Mouse (Mus musculus) adrenal gland, postnatal 14 days (tissue): ENCODE measurements around the gene Fam71e2. TPM values are rescaled to one million over a fixed set of nuclear protein-coding genes. Genes with fewer than 3 reads are reported as not detected.

Experiments
- DNase-seq: peaks from one replicate; pipeline ENCODE4 v3.0.0; 2021; ENCODE audit warnings: mixed read lengths
- total RNA-seq: library from RNA; stranded (reverse); gene quantifications from 2 replicates; pipeline ENCODE4 v1.2.3, GENCODE M21; 2021

Gene Fam71e2
- total RNA-seq, 1 experiment from 2014 or later = not detected

DNA sequence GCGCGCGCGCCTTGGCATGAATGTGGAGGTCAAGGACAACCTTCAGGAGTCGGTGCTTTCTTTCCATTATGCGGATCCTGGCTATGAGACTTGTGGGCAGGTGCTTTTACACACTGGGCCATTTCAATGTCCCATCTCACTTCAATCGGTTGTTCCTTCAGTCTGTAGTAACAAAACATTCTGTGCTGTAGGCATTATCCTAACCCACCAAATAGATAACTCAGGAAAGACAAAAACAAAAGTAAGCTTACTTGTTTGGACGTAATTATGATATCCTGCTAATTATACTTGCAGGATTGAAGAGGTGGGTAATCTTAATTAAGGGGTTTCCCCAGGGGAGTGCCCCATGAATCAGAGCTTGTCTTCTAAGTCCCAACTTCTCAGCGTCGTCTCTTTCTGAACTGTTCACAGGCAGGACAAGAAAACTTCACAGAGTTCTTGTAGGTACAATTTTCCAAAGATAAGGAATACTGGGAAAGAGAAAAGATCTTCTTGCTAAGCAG is 32.0 kb downstream of the Fam71e2 start:
- peak; percentile 29 for DNase-seq

DNA sequence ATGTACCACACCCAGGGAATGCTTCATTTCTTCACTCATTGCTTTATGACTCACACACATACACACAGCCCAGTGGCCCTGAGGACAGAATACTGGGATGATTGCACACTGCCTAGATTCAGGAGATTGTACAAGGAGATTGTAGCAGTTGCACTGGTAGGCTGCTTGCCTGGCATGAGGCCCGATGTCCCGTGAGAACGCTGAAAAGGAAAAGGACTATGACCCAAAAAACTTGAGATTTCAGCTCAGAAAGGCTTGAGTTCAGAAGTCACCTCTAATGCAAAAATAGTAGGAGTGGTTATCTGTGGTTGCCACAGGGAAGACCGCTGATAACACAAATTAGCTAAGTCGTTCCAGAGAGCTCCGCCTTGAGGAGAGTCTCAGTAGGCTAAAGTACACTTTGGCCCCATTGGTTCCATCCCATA is 38.1 kb downstream of the Fam71e2 start:
- peak; percentile 59 for DNase-seq

DNA sequence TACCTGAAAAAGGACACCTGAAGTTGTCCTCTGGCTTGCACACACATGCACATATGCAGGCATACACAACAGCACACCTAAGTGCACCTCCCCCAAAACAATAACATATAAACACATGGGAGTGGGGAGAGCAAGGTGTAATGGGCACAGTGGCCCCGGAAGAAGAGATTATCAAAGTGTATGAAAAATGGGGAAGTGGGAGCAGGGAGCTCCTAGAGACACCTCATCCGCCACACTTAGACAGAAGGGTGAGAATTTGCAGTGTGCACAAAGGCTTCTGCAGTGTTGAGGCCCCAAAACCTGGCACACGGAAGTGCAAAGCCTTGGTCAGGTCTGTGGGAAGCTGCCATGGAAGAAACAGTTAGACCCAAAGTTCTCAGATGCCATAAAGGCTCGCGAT is 40.0 kb downstream of the Fam71e2 start:
- no peak for DNase-seq

DNA sequence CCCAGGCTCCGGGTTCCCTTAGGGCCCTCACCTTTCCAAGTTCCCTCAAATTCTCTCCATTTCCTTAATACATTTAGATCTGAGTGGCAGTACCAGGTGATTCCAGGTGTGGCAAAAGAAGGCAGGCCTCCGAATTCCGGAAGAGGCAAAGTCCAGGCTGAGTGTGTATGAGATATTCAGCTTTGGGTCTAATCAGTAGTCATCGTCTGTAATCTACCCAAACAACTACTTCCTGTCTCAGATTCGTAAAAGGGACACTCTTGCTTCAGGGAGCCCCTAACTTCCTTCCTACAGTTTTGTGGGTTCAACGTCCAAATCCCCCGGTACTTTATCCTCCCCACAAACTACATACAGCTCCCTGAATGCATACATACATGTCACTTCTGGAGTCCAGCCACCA is 45.9 kb downstream of the Fam71e2 start, which contains the start of gene Tmem150b:
Tmem150b (minus strand) TSS at position 81 of the 400 bp plus-strand sequence.
- DNase-seq = no peak

DNA sequence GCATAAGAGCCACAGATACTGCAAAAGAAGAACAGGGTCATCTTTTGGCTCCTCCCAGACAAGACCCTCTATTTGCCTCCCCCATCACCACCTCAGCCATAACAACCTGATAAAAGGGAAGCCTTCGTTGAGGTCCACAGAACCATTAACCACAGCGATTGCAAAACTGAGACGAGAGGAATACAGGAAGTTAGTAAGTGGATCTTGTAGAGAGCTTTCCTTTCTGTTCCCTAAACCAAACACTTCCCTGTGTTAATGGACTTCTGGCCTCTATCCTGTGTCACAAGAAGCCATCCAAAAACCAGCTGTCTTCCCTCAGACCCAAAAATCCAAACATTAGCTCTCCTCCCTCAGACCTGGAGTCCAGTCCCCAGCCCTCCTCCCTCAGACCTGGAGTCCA is 46.7 kb downstream of the Fam71e2 start:
- DNase-seq = no peak

DNA sequence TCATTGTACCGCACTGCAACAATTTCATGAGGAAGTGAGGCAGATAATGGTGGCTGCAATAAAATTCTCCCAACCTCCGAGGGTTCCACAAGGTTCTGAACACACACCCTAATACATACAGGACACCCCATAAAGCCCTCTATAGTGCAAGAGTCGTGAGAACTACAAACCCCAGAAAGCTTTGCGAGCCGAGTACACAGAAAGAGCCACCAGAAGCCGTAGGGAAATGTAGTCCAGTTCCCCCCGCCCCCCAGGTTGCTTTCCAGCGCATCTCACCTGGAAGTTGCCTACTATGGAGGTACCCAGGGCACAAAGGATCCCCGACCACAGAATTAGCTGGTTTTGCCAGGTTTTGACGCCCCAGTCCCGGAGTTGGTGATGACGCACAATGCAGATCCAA is 47.6 kb downstream of the Fam71e2 start:
- peak; percentile 17 for DNase-seq

DNA sequence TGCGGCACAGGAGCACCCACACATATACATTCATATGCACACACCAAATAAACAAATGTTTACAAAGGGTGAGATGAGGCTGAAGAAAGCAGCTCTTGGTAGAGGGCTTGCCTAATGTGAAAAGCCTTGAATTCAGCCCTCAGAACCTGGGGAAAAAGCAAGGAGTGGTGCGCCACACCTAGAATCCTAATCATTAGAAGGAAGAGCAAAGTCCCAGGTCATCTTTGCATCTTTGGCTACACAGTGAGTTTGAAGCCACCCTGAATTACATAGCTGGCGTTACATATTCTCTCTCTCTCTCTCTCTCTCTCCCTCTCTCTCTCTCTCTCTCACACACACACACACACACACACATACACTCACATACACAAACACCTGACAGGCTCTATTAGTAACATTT is 51.8 kb downstream of the Fam71e2 start:
- no peak for DNase-seq

DNA sequence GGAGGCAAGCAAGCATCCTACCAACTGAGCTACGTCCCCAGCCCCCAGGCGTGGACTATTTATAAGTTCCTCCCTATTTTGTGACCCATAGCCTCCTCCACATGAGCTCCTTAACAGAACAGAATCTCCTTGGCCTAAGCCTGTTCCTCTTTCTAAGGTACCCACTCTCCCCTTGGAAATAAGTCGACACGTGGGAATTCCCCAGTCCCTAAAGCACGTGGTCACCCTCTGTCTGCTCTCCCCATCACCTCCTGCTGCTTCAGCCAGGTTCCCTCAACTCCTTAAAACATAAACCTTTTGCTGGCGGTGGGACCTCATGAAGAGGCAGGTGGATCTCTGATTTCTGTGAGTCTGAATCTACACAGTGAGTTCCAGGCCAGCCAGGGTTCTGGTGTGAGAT is 54.1 kb downstream of the Fam71e2 start:
- DNase-seq = no peak

DNA sequence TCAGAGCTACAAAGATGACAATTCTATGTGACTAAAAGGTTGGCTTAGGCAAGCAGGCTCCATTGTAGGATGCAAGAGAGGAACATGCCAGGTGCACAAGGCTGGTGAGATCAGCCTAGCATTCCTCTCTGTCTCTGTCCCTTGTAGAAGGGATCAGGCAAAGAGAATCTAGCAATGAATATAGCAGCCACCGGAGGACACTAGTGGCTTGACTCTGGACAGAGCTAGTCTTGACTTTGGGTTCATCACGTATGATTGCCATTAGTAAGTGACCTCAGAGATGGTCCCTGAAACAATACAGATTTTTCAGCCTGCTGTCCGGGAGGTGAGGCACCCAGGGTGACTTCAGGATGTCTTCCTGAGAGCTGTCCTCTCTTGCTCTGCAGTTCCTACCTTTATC is 58.5 kb downstream of the Fam71e2 start:
- DNase-seq = peak; percentile 39

DNA sequence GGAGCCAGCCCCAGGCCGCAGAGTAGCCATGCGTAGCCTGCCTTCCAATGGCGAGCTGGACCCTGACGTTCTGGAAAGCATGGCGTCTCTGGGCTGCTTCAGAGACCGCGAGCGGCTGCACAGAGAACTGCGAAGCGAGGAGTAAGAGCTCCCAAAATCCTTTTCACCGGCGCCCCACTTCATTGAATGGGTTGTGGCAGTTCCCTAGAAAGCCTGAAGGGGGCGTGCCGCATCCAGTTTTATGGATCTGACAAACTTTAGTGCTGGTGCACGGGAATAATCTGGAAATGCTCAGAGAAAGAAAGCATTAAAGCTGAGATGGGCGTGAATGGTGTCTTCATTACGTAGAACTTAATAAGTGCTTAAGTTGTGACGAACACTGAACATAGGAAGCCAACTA is 66.0 kb downstream of the Fam71e2 start:
- DNase-seq = peak; percentile 74

Other genes starting within 250 kb of the Fam71e2 start
- 0.85 and 3.0 TPM in 2 replicates for gene Tnni3, start 247.1 kb downstream of the Fam71e2 start, total RNA-seq
- 0.63 and 0.75 TPM in 2 replicates for gene Dnaaf3, start 238.8 kb downstream of the Fam71e2 start, total RNA-seq
- gene Syt5, start 223.8 kb downstream of the Fam71e2 start, total RNA-seq = 8.2 and 11.6 TPM in 2 replicates
- gene Ptprh, start 167.3 kb downstream of the Fam71e2 start, total RNA-seq = not detected in 2 replicates
- 8.8 and 16.2 TPM in 2 replicates for gene Tmem86b, start 139.9 kb downstream of the Fam71e2 start, total RNA-seq
- 80.9 and 86.1 TPM in 2 replicates for gene Ppp6r1, start 112.3 kb downstream of the Fam71e2 start, total RNA-seq
- 34.0 and 37.9 TPM in 2 replicates for gene Hspbp1, start 86.2 kb downstream of the Fam71e2 start, total RNA-seq
- 6.0 and 8.4 TPM in 2 replicates for gene Brsk1, start 80.7 kb downstream of the Fam71e2 start, total RNA-seq
- 0.30 and 0.79 TPM in 2 replicates for gene Tmem150b, start 46.1 kb downstream of the Fam71e2 start, total RNA-seq
- 60.3 and 70.7 TPM in 2 replicates for gene Kmt5c, start 31.2 kb downstream of the Fam71e2 start, total RNA-seq
- gene Cox6b2, start 18.2 kb downstream of the Fam71e2 start, total RNA-seq = 28.1 and 31.3 TPM in 2 replicates
- gene Il11, start 11.6 kb upstream of the Fam71e2 start, total RNA-seq = not detected in 2 replicates
- gene Tmem190, start 11.6 kb upstream of the Fam71e2 start, total RNA-seq = not detected in 2 replicates
- 10.2 and 11.7 TPM in 2 replicates for gene Tmem238, start 18.4 kb upstream of the Fam71e2 start, total RNA-seq
- gene Rpl28, start 21.6 kb upstream of the Fam71e2 start, total RNA-seq = 1,145 and 1,281 TPM in 2 replicates
- gene Ube2s, start 41.3 kb upstream of the Fam71e2 start, total RNA-seq = 140 and 146 TPM in 2 replicates
- gene Shisa7, start 73.4 kb upstream of the Fam71e2 start, total RNA-seq = 2.2 and 2.9 TPM in 2 replicates
- 8.6 and 12.5 TPM in 2 replicates for gene Isoc2b, start 99.0 kb upstream of the Fam71e2 start, total RNA-seq
- 55.7 and 67.9 TPM in 2 replicates for gene Isoc2a, start 105.9 kb upstream of the Fam71e2 start, total RNA-seq
- 0.26 TPM in 1 of 2 replicates, not detected in the other for gene Gm36210, start 135.2 kb upstream of the Fam71e2 start, total RNA-seq
- 13.7 and 16.2 TPM in 2 replicates for gene Zfp628, start 143.9 kb upstream of the Fam71e2 start, total RNA-seq
- 6.6 and 8.1 TPM in 2 replicates for gene Nat14, start 150.7 kb upstream of the Fam71e2 start, total RNA-seq
- 3.9 and 5.0 TPM in 2 replicates for gene Ssc5d, start 154.5 kb upstream of the Fam71e2 start, total RNA-seq
- gene Sbk2, start 193.1 kb upstream of the Fam71e2 start, total RNA-seq = 0.63 TPM in 1 of 2 replicates, not detected in the other
- gene Sbk3, start 199.9 kb upstream of the Fam71e2 start, total RNA-seq = 0.37 and 0.64 TPM in 2 replicates
- 17.8 and 20.5 TPM in 2 replicates for gene Zfp579, start 224.9 kb upstream of the Fam71e2 start, total RNA-seq
- gene Zfp524, start 243.1 kb upstream of the Fam71e2 start, total RNA-seq = 11.7 and 12.9 TPM in 2 replicates
- 22.7 and 25.8 TPM in 2 replicates for gene Fiz1, start 243.4 kb upstream of the Fam71e2 start, total RNA-seq
- not detected in 2 replicates for gene Gm44973, start 244.2 kb upstream of the Fam71e2 start, total RNA-seq
- 25.3 and 30.5 TPM in 2 replicates for gene Zfp865, start 249.1 kb upstream of the Fam71e2 start, total RNA-seq
- gene Ccdc106, start 249.3 kb upstream of the Fam71e2 start, total RNA-seq = 1.3 and 2.7 TPM in 2 replicates